Mouse (Mus musculus) C2C12 (cell line): ENCODE data around the gene Sdc3.

Source experiments
- CEBPB ChIP-seq: IDR thresholded peaks from one replicate; pipeline ENCODE4 v1.6.1; 2011; ENCODE audit warnings: low read depth, mild to moderate bottlenecking, control low read depth, moderate library complexity
- CTCF ChIP-seq: IDR thresholded peaks from one replicate; pipeline ENCODE4 v1.5.1; 2011; ENCODE audit not compliant: control insufficient read depth, insufficient read depth, insufficient read length
- FOSL1 ChIP-seq: IDR thresholded peaks from one replicate; pipeline ENCODE4 v1.8.0; 2011; ENCODE audit warnings: mild to moderate bottlenecking, low read length; ENCODE audit not compliant: poor library complexity, insufficient read depth, severe bottlenecking
- MAX ChIP-seq: IDR thresholded peaks from one replicate; pipeline ENCODE4 v1.6.1; 2011; ENCODE audit warnings: mild to moderate bottlenecking, control low read depth

GRCm38 (mm10) chr4:130805746-130806145 lies 13.4 kb downstream of the Sdc3 start:
- TF ChIP-seq CTCF (no peak), CEBPB (no peak), MAX (no peak), FOSL1 (no peak)
